Mouse (Mus musculus) MEL (cell line): Measurements from ENCODE around the gene Wdr91. TPM values are rescaled to one million over a fixed set of nuclear protein-coding genes. Genes with fewer than 3 reads are reported as not detected.

Source experiments
- DNase-seq: peaks from one replicate; pipeline ENCODE4 v3.0.0; 2011; ENCODE audit warnings: low read depth, low spot score
- H3K27ac ChIP-seq: 2 replicates; pipeline ENCODE4 v1.5.1; 2012; ENCODE audit warnings: low read depth, mild to moderate bottlenecking, control low read depth, low read length, moderate library complexity; ENCODE audit not compliant: control insufficient read depth
- H3K27me3 ChIP-seq, 2 experiments: fragments of 150-350 bp in 1 of 2; sonication (generic) in 1 of 2; 2 replicates each; pipeline ENCODE4 v1.6.1; 2012; ENCODE audit warnings: low read length in 2 of 2, mild to moderate bottlenecking in 2 of 2, improper control_type of control experiment in 1 of 2, moderate library complexity in 1 of 2; ENCODE audit not compliant: insufficient read depth in 2 of 2, control insufficient read depth in 1 of 2
- H3K36me3 ChIP-seq, 2 experiments: 2 replicates each; pipeline ENCODE4 v1.6.1; 2012 to 2014; ENCODE audit warnings: low read length in 2 of 2, improper control_type of control experiment in 1 of 2, inconsistent platforms in 1 of 2, mild to moderate bottlenecking in 1 of 2; ENCODE audit not compliant: insufficient read depth in 2 of 2, control insufficient read depth in 1 of 2
- H3K4me1 ChIP-seq, 2 experiments: fragments of 150-350 bp in 1 of 2; sonication (generic) in 1 of 2; 2 replicates each; pipeline ENCODE4 v1.6.1; 2012; ENCODE audit warnings: low read length in 2 of 2, improper control_type of control experiment in 1 of 2, mild to moderate bottlenecking in 1 of 2; ENCODE audit not compliant: insufficient read depth in 2 of 2, control insufficient read depth in 1 of 2
- H3K4me3 ChIP-seq, 2 experiments: fragments of 150-350 bp in 1 of 2; sonication (generic) in 1 of 2; 2 replicates each; pipeline ENCODE4 v1.5.1; 2012; ENCODE audit warnings: low read depth in 2 of 2, low read length in 2 of 2, mild to moderate bottlenecking in 2 of 2, moderate library complexity in 2 of 2, control low read depth in 1 of 2, improper control_type of control experiment in 1 of 2; ENCODE audit not compliant: control insufficient read depth in 1 of 2, insufficient read depth in 1 of 2
- H3K79me2 ChIP-seq: 2 replicates; pipeline ENCODE4 v1.6.1; 2012; ENCODE audit warnings: mild to moderate bottlenecking, low read length, moderate library complexity; ENCODE audit not compliant: control insufficient read depth, poor library complexity, insufficient read depth
- H3K9ac ChIP-seq: 2 replicates; pipeline ENCODE4 v1.6.1; 2012; ENCODE audit warnings: low read depth, mild to moderate bottlenecking, control low read depth, low read length, moderate library complexity; ENCODE audit not compliant: control insufficient read depth, poor library complexity, severe bottlenecking
- H3K9me3 ChIP-seq: fragments of 150-350 bp; sonication (generic); replicated peaks from 2 replicates; pipeline ENCODE4 v1.6.1; 2012; ENCODE audit warnings: mild to moderate bottlenecking, low read length, improper control_type of control experiment, moderate library complexity; ENCODE audit not compliant: insufficient read depth
- BHLHE40 ChIP-seq: IDR thresholded peaks from 2 replicates; pipeline ENCODE4 v1.6.1; 2012; ENCODE audit warnings: low read depth, mild to moderate bottlenecking, inconsistent platforms, low read length, improper control_type of control experiment, borderline replicate concordance
- CHD1 ChIP-seq: IDR thresholded peaks from 2 replicates; pipeline ENCODE4 v1.6.1; 2012; ENCODE audit warnings: low read depth, mild to moderate bottlenecking, inconsistent platforms, low read length, improper control_type of control experiment
- CHD2 ChIP-seq: IDR thresholded peaks from 2 replicates; pipeline ENCODE4 v1.6.1; 2011; ENCODE audit warnings: low read length, improper control_type of control experiment
- CTCF ChIP-seq, 3 experiments: IDR thresholded peaks in 2 of 3; conservative IDR thresholded peaks in 1 of 3; 2 replicates each; pipeline ENCODE4 v1.5.1; 2011 to 2012; ENCODE audit warnings: low read length in 3 of 3, low read depth in 2 of 3, mild to moderate bottlenecking in 2 of 3, improper control_type of control experiment in 1 of 3, inconsistent platforms in 1 of 3, mixed read lengths in 1 of 3, moderate library complexity in 1 of 3; ENCODE audit not compliant: control insufficient read depth in 1 of 3, insufficient read depth in 1 of 3, poor library complexity in 1 of 3, severe bottlenecking in 1 of 3
- EP300 ChIP-seq, 2 experiments: IDR thresholded peaks; 2 replicates each; pipeline ENCODE4 v1.6.1; 2011; ENCODE audit warnings: improper control_type of control experiment in 2 of 2, low read length in 2 of 2, low read depth in 1 of 2, mild to moderate bottlenecking in 1 of 2
- ETS1 ChIP-seq: IDR thresholded peaks from 2 replicates; pipeline ENCODE4 v1.6.1; 2012; ENCODE audit warnings: low read depth, mild to moderate bottlenecking, inconsistent platforms, low read length, improper control_type of control experiment, moderate library complexity
- GABPA ChIP-seq: IDR thresholded peaks from 2 replicates; pipeline ENCODE4 v1.6.1; 2012; ENCODE audit warnings: low read depth, mild to moderate bottlenecking, inconsistent platforms, low read length, improper control_type of control experiment, moderate library complexity
- GATA1 ChIP-seq: IDR thresholded peaks from 2 replicates; pipeline ENCODE4 v1.6.1; 2011; ENCODE audit warnings: low read depth, low read length, improper control_type of control experiment
- HCFC1 ChIP-seq: IDR thresholded peaks from 2 replicates; pipeline ENCODE4 v1.6.1; 2012; ENCODE audit warnings: low read depth, mild to moderate bottlenecking, inconsistent platforms, low read length, improper control_type of control experiment, moderate library complexity
- JUND ChIP-seq: IDR thresholded peaks from 2 replicates; pipeline ENCODE4 v1.6.1; 2011; ENCODE audit warnings: low read depth, mild to moderate bottlenecking, improper control_type of control experiment, low read length
- KAT2A ChIP-seq: conservative IDR thresholded peaks from 2 replicates; pipeline ENCODE4 v1.6.1; 2012; ENCODE audit warnings: low read depth, low read length, improper control_type of control experiment, inconsistent platforms
- MAFK ChIP-seq: IDR thresholded peaks from 2 replicates; pipeline ENCODE4 v1.6.1; 2011; ENCODE audit warnings: low read depth, mild to moderate bottlenecking, low read length, improper control_type of control experiment, borderline replicate concordance
- MAX ChIP-seq: IDR thresholded peaks from 2 replicates; pipeline ENCODE4 v1.6.1; 2011; ENCODE audit warnings: low read length, improper control_type of control experiment
- MEF2A ChIP-seq: IDR thresholded peaks from 2 replicates; pipeline ENCODE4 v1.6.1; 2014; ENCODE audit warnings: low read depth, mild to moderate bottlenecking, inconsistent platforms, low read length, improper control_type of control experiment; ENCODE audit not compliant: poor library complexity, insufficient replicate concordance, severe bottlenecking; ENCODE audit errors: extremely low read depth
- MYB ChIP-seq: IDR thresholded peaks from 2 replicates; pipeline ENCODE4 v1.6.1; 2011; ENCODE audit warnings: mild to moderate bottlenecking, low read depth, low read length, improper control_type of control experiment
- MYC ChIP-seq: IDR thresholded peaks from 2 replicates; pipeline ENCODE4 v1.6.1; 2011; ENCODE audit warnings: low read depth, mild to moderate bottlenecking, low read length, improper control_type of control experiment, moderate library complexity
- NELFE ChIP-seq: IDR thresholded peaks from 2 replicates; pipeline ENCODE4 v1.6.1; 2011; ENCODE audit warnings: low read depth, low read length, improper control_type of control experiment
- POLR2A ChIP-seq, 2 experiments: IDR thresholded peaks; 2 replicates each; pipeline ENCODE4 v1.6.1; 2011 to 2012; ENCODE audit warnings: low read length in 2 of 2, mild to moderate bottlenecking in 2 of 2, control low read depth in 1 of 2, improper control_type of control experiment in 1 of 2, low read depth in 1 of 2, moderate library complexity in 1 of 2; ENCODE audit not compliant: control insufficient read depth in 1 of 2, insufficient read depth in 1 of 2, poor library complexity in 1 of 2
- RAD21 ChIP-seq: IDR thresholded peaks from 2 replicates; pipeline ENCODE4 v1.6.1; 2011; ENCODE audit warnings: mild to moderate bottlenecking, low read depth, low read length, improper control_type of control experiment
- RCOR1 ChIP-seq: IDR thresholded peaks from 2 replicates; pipeline ENCODE4 v1.6.1; 2012; ENCODE audit warnings: low read depth, mild to moderate bottlenecking, inconsistent platforms, low read length, improper control_type of control experiment
- SIN3A ChIP-seq: IDR thresholded peaks from 2 replicates; pipeline ENCODE4 v1.6.1; 2012; ENCODE audit warnings: low read length, improper control_type of control experiment, inconsistent platforms
- SMC3 ChIP-seq: IDR thresholded peaks from 2 replicates; pipeline ENCODE4 v1.6.1; 2011; ENCODE audit warnings: low read depth, low read length, improper control_type of control experiment
- TBP ChIP-seq: IDR thresholded peaks from 2 replicates; pipeline ENCODE4 v1.8.0; 2011; ENCODE audit warnings: low read depth, low read length, improper control_type of control experiment
- UBTF ChIP-seq: IDR thresholded peaks from 2 replicates; pipeline ENCODE4 v1.6.1; 2012; ENCODE audit warnings: low read depth, mild to moderate bottlenecking, inconsistent platforms, low read length, improper control_type of control experiment, moderate library complexity, borderline replicate concordance; ENCODE audit not compliant: insufficient read depth
- USF1 ChIP-seq: IDR thresholded peaks from 2 replicates; pipeline ENCODE4 v1.6.1; 2014; ENCODE audit warnings: low read depth, mild to moderate bottlenecking, inconsistent platforms, low read length, improper control_type of control experiment, moderate library complexity
- USF2 ChIP-seq, 2 experiments: IDR thresholded peaks; 2 replicates each; pipeline ENCODE4 v1.6.1; 2011 to 2012; ENCODE audit warnings: improper control_type of control experiment in 2 of 2, low read length in 2 of 2, borderline replicate concordance in 1 of 2, inconsistent platforms in 1 of 2, low read depth in 1 of 2, mild to moderate bottlenecking in 1 of 2; ENCODE audit not compliant: insufficient read depth in 1 of 2
- polyA plus RNA-seq, 2 experiments: library from polyadenylated mRNA; stranded (reverse) in 1 of 2; unstranded in 1 of 2; fragments of >175 nt in 1 of 2; fragments of >200 nt in 1 of 2; gene quantifications; 2 replicates each; pipeline versions ENCODE4 v1.2.1 to v1.2.4; 2012; ENCODE audit warnings: low replicate concordance in 2 of 2, low read depth in 1 of 2; ENCODE audit not compliant: insufficient read length in 2 of 2, insufficient read depth in 1 of 2, missing spikeins in 1 of 2
- total RNA-seq: library from RNA; depleted of rRNA; stranded (reverse); fragments of 300-350 nt; gene quantifications from 2 replicates; pipeline ENCODE4 v1.2.3, GENCODE M21; 2012

Wdr91 gene
- total and polyA plus RNA-seq, 3 experiments: 11.7 to 24.1 TPM; not detected in 1

- H3K4me3 ChIP-seq: no peak overlapping the region
- no peak overlapping the region for H3K9ac ChIP-seq
- no peak for DNase-seq
- H3K9me3 ChIP-seq: no peaks in the 10 kb centered on the region
- H3K36me3 ChIP-seq: peaks cover 0 to 10% of the 10 kb centered on the region in 2 experiments; a peak in 3 of 4 replicates
- no peak overlapping the region for H3K27ac ChIP-seq
- H3K27me3 ChIP-seq: no peaks in the 10 kb centered on the region
- TF ChIP-seq CHD2: no peak
- no peak for TF ChIP-seq NELFE
- no peak for TF ChIP-seq GATA1
- TF ChIP-seq USF2 (IDR thresholded peaks at IDR 0.05; ENCODE audit: borderline replicate concordance in 1 of 2, insufficient read depth in 1 of 2, low read depth in 1 of 2, low read length in 2 of 2): no peak
- no peak for TF ChIP-seq MYC
- TF ChIP-seq MEF2A: no peak
- TF ChIP-seq HCFC1: no peak
- no peak for TF ChIP-seq KAT2A
- TF ChIP-seq MAX: no peak
- no peak for TF ChIP-seq SIN3A
- H3K4me1 ChIP-seq: peaks cover 2 to 8% of the 10 kb centered on the region in 2 experiments; a peak in 3 of 4 replicates
- no peaks in the 10 kb centered on the region for H3K79me2 ChIP-seq
Observed at GRCm38 (mm10) chr6:34896168-34896780, 14.4 kb downstream of the Wdr91 start.

DNA sequence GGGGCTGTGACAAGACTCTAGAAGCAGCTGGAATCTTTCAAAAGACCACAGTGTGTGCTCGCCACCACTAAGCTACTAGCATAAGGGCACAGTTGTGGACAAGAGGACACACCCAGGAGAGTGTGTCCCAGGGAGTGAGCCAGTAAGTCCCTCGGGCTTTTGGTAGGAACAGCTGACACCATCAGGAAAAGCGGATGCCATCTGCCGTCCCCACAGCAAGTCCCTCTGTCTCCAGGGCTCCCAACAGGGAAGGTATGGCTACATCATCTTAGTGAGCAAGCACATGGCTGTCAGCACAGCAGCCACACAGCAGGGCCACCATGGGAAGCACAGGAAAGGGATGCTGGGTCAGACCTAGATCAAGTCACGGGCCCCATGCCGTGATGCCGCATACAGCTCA, 15.1 kb downstream of the Wdr91 start:
- Histone ChIP-seq H3K4me3 (no peak overlapping the region), H3K27me3 (no peaks in the 10 kb centered on the region), H3K9ac (no peak overlapping the region), H3K4me1 (peaks cover 2 to 8% of the 10 kb centered on the region in 2 experiments; a peak in 3 of 4 replicates), H3K36me3 (peaks cover 0 to 10% of the 10 kb centered on the region in 2 experiments; a peak in 3 of 4 replicates), H3K9me3 (no peaks in the 10 kb centered on the region), H3K79me2 (no peaks in the 10 kb centered on the region), H3K27ac (no peak overlapping the region)
- TF ChIP-seq TBP (no peak), CTCF (IDR thresholded peaks at IDR 0.05 in 2 of 3, conservative IDR thresholded peaks at IDR 0.05 in 1 of 3; ENCODE audit: control insufficient read depth in 1 of 3, insufficient read depth in 1 of 3, low read depth in 2 of 3, low read length in 3 of 3, poor library complexity in 1 of 3, severe bottlenecking in 1 of 3) (no peak), USF2 (IDR thresholded peaks at IDR 0.05; ENCODE audit: borderline replicate concordance in 1 of 2, insufficient read depth in 1 of 2, low read depth in 1 of 2, low read length in 2 of 2) (no peak), MAFK (no peak)
- DNase-seq: no peak

GRCm38 (mm10) chr6:34889185-34889584, 21.5 kb downstream of the Wdr91 start:
- H3K36me3 ChIP-seq: peaks cover 0 to 1% of the 10 kb centered on the region in 2 experiments; a peak in 1 of 4 replicates

More at GRCm38 (mm10) chr6:34889185-34889584, 21.5 kb downstream of the Wdr91 start:
- Histone ChIP-seq H3K79me2 (no peaks in the 10 kb centered on the region), H3K9me3 (no peaks in the 10 kb centered on the region), H3K27ac (no peak overlapping the region), H3K27me3 (no peaks in the 10 kb centered on the region), H3K4me1 (no peaks in the 10 kb centered on the region), H3K4me3 (no peak overlapping the region), H3K9ac (no peak overlapping the region)
- TF ChIP-seq JUND: no peak
- no peak for TF ChIP-seq MYC
- no peak for TF ChIP-seq NELFE
- no peak for TF ChIP-seq ETS1
- TF ChIP-seq BHLHE40: no peak
- no peak for TF ChIP-seq USF1
- no peak for TF ChIP-seq RAD21
- no peak for TF ChIP-seq GABPA
- no peak for TF ChIP-seq EP300 (IDR thresholded peaks at IDR 0.05; ENCODE audit: low read depth in 1 of 2, low read length in 2 of 2)
- TF ChIP-seq RCOR1: no peak
- no peak for TF ChIP-seq SMC3
- TF ChIP-seq CHD1: no peak
- TF ChIP-seq USF2 (IDR thresholded peaks at IDR 0.05; ENCODE audit: borderline replicate concordance in 1 of 2, insufficient read depth in 1 of 2, low read depth in 1 of 2, low read length in 2 of 2): no peak
- no peak for TF ChIP-seq POLR2A (IDR thresholded peaks at IDR 0.05; ENCODE audit: control insufficient read depth in 1 of 2, insufficient read depth in 1 of 2, low read depth in 1 of 2, low read length in 2 of 2, poor library complexity in 1 of 2)
- no peak for TF ChIP-seq TBP
- TF ChIP-seq UBTF: no peak
- no peak for TF ChIP-seq MYB
- DNase-seq: no peak
